Mouse (Mus musculus) lung, embryonic 15.5 days (tissue): Measurements from ENCODE around the gene Rapgef5. TPM values are rescaled to one million over a fixed set of nuclear protein-coding genes. Genes with fewer than 3 reads are reported as not detected.

Experiments
- ATAC-seq: fragments of 200-750 bp; cut with Nextera tagmentation; 2 replicates; pipeline ENCODE4 v1.8.0; 2017; ENCODE audit warnings: moderate number of reproducible peaks, borderline replicate concordance; ENCODE audit not compliant: low FRiP score, low TSS enrichment; ENCODE audit errors: extremely low read depth
- H3K27ac ChIP-seq: fragments of 300-500 bp; sonication (generic); 2 replicates; pipeline ENCODE4 v1.5.1; 2015; ENCODE audit warnings: moderate library complexity, mild to moderate bottlenecking, inconsistent platforms
- H3K27me3 ChIP-seq: fragments of 300-500 bp; sonication (generic); 2 replicates; pipeline ENCODE4 v1.6.1; 2015; ENCODE audit warnings: inconsistent platforms
- H3K36me3 ChIP-seq: fragments of 300-500 bp; sonication (generic); 2 replicates; pipeline ENCODE4 v1.6.1; 2015; ENCODE audit warnings: inconsistent platforms
- H3K4me1 ChIP-seq: fragments of 300-500 bp; sonication (generic); 2 replicates; pipeline ENCODE4 v1.6.1; 2015; ENCODE audit warnings: inconsistent platforms
- H3K4me2 ChIP-seq: fragments of 300-500 bp; sonication (generic); 2 replicates; pipeline ENCODE4 v1.6.1; 2015; ENCODE audit warnings: inconsistent platforms, mild to moderate bottlenecking, moderate library complexity
- H3K4me3 ChIP-seq: fragments of 300-500 bp; sonication (generic); 2 replicates; pipeline ENCODE4 v1.5.1; 2015; ENCODE audit warnings: mild to moderate bottlenecking, inconsistent platforms
- H3K9ac ChIP-seq: fragments of 300-500 bp; sonication (generic); 2 replicates; pipeline ENCODE4 v1.6.1; 2015; ENCODE audit warnings: inconsistent platforms
- H3K9me3 ChIP-seq: fragments of 300-500 bp; sonication (generic); 2 replicates; pipeline ENCODE4 v1.6.1; 2016; ENCODE audit warnings: inconsistent platforms
- WGBS: fragments of 180-500 bp; shearing (Covaris S2); methylation state at CpG from one replicate; pipeline ENCODE4 v1.1.7; 2015; 5-methylcytosine and 5-hydroxymethylcytosine counted together
- polyA plus RNA-seq: library from polyadenylated mRNA; unstranded; fragments of >200 nt; fragmentation: Nextera tagmentation; extraction: Ambion mirVana; gene quantifications from 2 replicates; pipeline ENCODE4 v1.2.1, GENCODE M21; 2015

The Rapgef5 gene
- polyA plus RNA-seq, 1 experiment from 2014 or later: 25.3 TPM

DNA sequence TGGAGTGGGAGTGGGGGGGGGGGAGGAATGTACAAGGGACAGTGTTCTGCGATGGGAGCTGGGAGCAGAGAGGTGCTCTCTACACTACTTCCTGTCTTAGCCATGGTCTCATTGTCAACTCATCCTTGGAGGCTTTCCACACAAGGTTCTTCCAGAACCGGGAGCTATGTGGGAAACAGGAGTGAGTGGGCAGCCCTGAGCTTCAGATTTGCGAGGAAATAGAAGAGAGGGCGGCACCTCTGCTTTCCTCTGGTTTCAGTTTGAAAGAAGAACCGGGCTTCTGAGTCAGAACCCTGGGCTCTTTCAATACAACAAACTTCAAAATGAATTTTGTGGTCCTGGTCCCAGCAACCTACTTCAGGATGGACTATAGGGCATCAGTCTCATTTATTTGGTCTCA, 244.1 kb downstream of the Rapgef5 start:
- H3K4me1 ChIP-seq: peaks cover 9% of the 10 kb centered on the region; the same call in 1 of the 2 replicates
- H3K9me3 ChIP-seq: no peaks in the 10 kb centered on the region
- WGBS: 77% methylated on average over 5 of the region's 5 CpGs
- ATAC-seq: no peak
- H3K27me3 ChIP-seq: no peaks in the 10 kb centered on the region
- H3K4me2 ChIP-seq: no peak overlapping the region
- no peak overlapping the region for H3K9ac ChIP-seq
- peaks cover 8% of the 10 kb centered on the region; the same call in 1 of the 2 replicates for H3K36me3 ChIP-seq
- no peak overlapping the region for H3K27ac ChIP-seq
- H3K4me3 ChIP-seq: no peak overlapping the region

DNA sequence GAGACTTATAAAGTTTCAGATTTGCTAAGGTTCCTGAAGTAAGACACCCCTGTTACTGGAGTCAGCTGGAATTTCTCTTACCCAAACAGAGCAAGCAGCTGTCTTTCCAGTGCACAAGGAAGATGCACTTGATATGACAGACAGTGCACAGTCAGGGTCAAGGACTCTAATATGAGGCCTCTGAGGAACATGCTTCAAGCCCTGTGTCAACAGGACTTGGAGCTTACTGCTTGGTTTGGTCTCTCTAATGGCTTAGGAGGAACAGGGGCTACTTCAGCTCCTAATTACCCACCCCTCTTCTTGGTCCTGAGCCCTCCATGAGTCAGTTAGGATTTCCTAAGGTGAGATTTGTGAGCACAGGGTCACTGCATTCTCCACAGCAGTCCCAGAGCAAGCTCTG, 244.6 kb downstream of the Rapgef5 start:
- H3K9me3 ChIP-seq: no peaks in the 10 kb centered on the region
- peaks cover 8% of the 10 kb centered on the region; the same call in 1 of the 2 replicates for H3K36me3 ChIP-seq
- H3K4me2 ChIP-seq: no peak overlapping the region
- no peak overlapping the region for H3K4me3 ChIP-seq
- no peak overlapping the region for H3K9ac ChIP-seq
- no peaks in the 10 kb centered on the region for H3K27me3 ChIP-seq
- ATAC-seq: no peak
- H3K4me1 ChIP-seq: peaks cover 5% of the 10 kb centered on the region; the same call in 1 of the 2 replicates
- H3K27ac ChIP-seq: no peak overlapping the region

GRCm38 (mm10) chr12:117761698-117762097, 245.4 kb downstream of the Rapgef5 start:
- H3K4me3 ChIP-seq: no peak overlapping the region
- peaks cover 2% of the 10 kb centered on the region; the same call in 1 of the 2 replicates for H3K4me1 ChIP-seq
- no peaks in the 10 kb centered on the region; the same call in 1 of the 2 replicates for H3K36me3 ChIP-seq
- H3K4me2 ChIP-seq: no peak overlapping the region
- no peaks in the 10 kb centered on the region for H3K9me3 ChIP-seq
- H3K27ac ChIP-seq: no peak overlapping the region
- 17% methylated on average over 1 of the region's 1 CpGs for WGBS
- H3K27me3 ChIP-seq: no peaks in the 10 kb centered on the region
- H3K9ac ChIP-seq: no peak overlapping the region
- ATAC-seq: no peak

GRCm38 (mm10) chr12:117763247-117763646, 247.0 kb downstream of the Rapgef5 start:
- Histone ChIP-seq H3K9ac (no peak overlapping the region), H3K27me3 (no peaks in the 10 kb centered on the region), H3K27ac (peak overlapping the region; percentile 63; the same call in 1 of the 2 replicates), H3K36me3 (no peaks in the 10 kb centered on the region), H3K4me3 (no peak overlapping the region), H3K9me3 (no peaks in the 10 kb centered on the region), H3K4me1 (peaks cover 2% of the 10 kb centered on the region; the same call in 1 of the 2 replicates), H3K4me2 (no peak overlapping the region)
- 67% methylated on average over 3 of the region's 3 CpGs for WGBS
- peak; percentile 33; the same call in 1 of the 2 replicates for ATAC-seq

DNA sequence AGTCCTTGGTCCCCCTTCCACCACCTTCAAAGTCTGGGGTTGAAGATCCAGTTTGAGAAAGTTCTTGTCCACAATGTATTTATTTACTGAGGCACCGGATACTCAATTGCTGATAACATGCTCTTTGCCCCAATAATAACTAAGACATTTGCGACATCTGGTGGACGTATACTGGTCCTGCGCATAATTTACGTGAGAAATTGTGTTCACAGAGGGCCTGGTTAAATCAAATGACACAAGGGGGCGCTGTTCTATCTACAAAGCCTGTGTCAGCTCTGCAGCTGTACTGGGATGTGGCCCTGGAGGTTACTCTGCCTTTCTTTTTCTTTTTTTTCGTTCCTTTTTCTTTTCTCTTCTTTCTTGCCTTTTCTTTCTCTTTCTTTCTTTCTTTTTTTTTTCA, 248.6 kb downstream of the Rapgef5 start:
- H3K27ac ChIP-seq: no peak overlapping the region
- WGBS: 5% methylated on average over 7 of the region's 7 CpGs
- H3K4me3 ChIP-seq: no peak overlapping the region
- no peak overlapping the region for H3K4me2 ChIP-seq
- no peak overlapping the region for H3K9ac ChIP-seq
- ATAC-seq: no peak
- peaks cover 2% of the 10 kb centered on the region; the same call in 1 of the 2 replicates for H3K4me1 ChIP-seq
- no peaks in the 10 kb centered on the region for H3K36me3 ChIP-seq
- H3K27me3 ChIP-seq: no peaks in the 10 kb centered on the region
- no peaks in the 10 kb centered on the region for H3K9me3 ChIP-seq

DNA sequence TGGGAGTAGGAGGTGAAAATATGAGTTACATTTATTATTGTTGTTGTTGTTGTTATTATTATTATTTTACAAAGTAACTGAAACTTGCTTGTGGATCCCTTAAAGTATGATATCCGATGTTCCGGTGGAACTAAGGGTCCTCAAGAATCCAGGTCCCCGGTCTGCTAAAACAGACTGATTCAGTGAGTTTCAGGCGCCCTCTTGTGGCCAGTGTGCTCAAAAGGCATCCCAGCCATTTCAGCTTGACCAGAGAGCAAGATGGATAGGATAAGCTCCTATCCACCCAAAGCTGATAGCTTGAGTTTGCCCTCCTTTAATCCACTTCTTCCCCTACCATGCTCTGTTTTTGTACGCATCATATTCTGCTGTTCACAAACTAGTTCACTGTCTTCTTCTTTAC, 252.8 kb downstream of the Rapgef5 start:
- no peaks in the 10 kb centered on the region for H3K9me3 ChIP-seq

DNA sequence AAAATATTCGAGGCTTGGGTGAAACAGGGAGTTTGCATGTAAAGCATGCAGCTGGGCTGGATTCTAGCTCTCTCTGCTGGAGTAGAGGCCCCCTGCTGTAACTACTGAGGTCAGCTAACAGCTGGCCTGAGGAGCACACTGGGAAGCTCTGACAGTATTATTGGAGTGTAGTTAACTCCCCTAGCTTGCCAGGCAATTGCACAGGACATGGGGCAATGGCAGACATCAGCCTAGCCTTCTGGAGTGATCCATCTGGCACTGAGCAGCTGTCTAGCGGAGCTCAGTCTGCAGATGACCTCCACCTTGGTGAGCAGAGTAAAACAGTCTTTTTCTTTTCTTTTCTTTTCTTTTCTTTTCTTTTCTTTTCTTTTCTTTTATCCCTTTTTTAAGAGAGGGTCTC, 253.9 kb downstream of the Rapgef5 start:
- Histone ChIP-seq H3K9ac (no peak overlapping the region), H3K4me2 (no peak overlapping the region), H3K27ac (no peak overlapping the region), H3K9me3 (no peaks in the 10 kb centered on the region), H3K27me3 (no peaks in the 10 kb centered on the region), H3K36me3 (no peaks in the 10 kb centered on the region), H3K4me3 (no peak overlapping the region), H3K4me1 (no peaks in the 10 kb centered on the region)
- WGBS: 51% methylated on average over 2 of the region's 2 CpGs
- no peak for ATAC-seq

More for the DNA sequence above, 252.8 kb downstream of the Rapgef5 start:
- no peaks in the 10 kb centered on the region for H3K4me1 ChIP-seq
- no peaks in the 10 kb centered on the region for H3K27me3 ChIP-seq
- no peak overlapping the region for H3K27ac ChIP-seq
- no peaks in the 10 kb centered on the region for H3K36me3 ChIP-seq
- H3K9ac ChIP-seq: no peak overlapping the region
- 6% methylated on average over 5 of the region's 5 CpGs for WGBS
- H3K4me2 ChIP-seq: no peak overlapping the region
- no peak overlapping the region for H3K4me3 ChIP-seq
- ATAC-seq: no peak

DNA sequence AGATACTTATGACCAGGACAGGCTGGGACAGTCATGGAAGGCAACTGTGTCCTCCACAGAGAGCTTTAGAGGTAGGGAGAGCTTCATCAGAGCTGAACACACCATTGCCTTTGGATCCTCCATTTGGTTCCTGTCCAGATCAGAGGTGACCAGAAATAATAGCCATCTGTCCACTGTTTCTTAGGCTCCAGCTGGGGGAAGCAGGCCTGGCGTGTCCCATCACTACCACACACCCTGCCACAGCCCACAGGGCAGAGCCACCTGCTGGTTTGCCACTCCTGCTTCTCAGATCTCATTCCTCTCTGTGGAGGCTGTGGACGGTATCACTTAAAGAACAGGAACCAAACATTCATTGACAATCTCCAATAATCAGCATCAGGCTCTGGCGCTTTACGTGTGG, 254.9 kb downstream of the Rapgef5 start:
- no peaks in the 10 kb centered on the region for H3K27me3 ChIP-seq
- WGBS: 80% methylated on average over 4 of the region's 4 CpGs

GRCm38 (mm10) chr12:117772638-117773037, 256.4 kb downstream of the Rapgef5 start:
- Histone ChIP-seq H3K4me2 (no peak overlapping the region), H3K27ac (no peak overlapping the region), H3K9me3 (no peaks in the 10 kb centered on the region), H3K36me3 (no peaks in the 10 kb centered on the region), H3K4me1 (no peaks in the 10 kb centered on the region), H3K27me3 (no peaks in the 10 kb centered on the region), H3K9ac (no peak overlapping the region), H3K4me3 (no peak overlapping the region)
- 2% methylated on average over 2 of the region's 2 CpGs for WGBS
- no peak for ATAC-seq

More for the DNA sequence above, 254.9 kb downstream of the Rapgef5 start:
- no peak for ATAC-seq
- Histone ChIP-seq H3K4me1 (no peaks in the 10 kb centered on the region), H3K9me3 (no peaks in the 10 kb centered on the region), H3K9ac (no peak overlapping the region), H3K36me3 (no peaks in the 10 kb centered on the region), H3K27ac (no peak overlapping the region), H3K4me2 (no peak overlapping the region), H3K4me3 (no peak overlapping the region)

- no peak overlapping the region for H3K4me2 ChIP-seq
- H3K27ac ChIP-seq: no peak overlapping the region
- no peak overlapping the region for H3K9ac ChIP-seq
- no peaks in the 10 kb centered on the region for H3K27me3 ChIP-seq
- H3K9me3 ChIP-seq: no peaks in the 10 kb centered on the region
- H3K4me3 ChIP-seq: no peak overlapping the region
- no peaks in the 10 kb centered on the region for H3K4me1 ChIP-seq
- ATAC-seq: no peak
- no peaks in the 10 kb centered on the region for H3K36me3 ChIP-seq
- 46% methylated on average over 5 of the region's 5 CpGs for WGBS
Observed at GRCm38 (mm10) chr12:117776841-117777240, 260.6 kb downstream of the Rapgef5 start.

GRCm38 (mm10) chr12:117781360-117781759, 265.1 kb downstream of the Rapgef5 start:
- Histone ChIP-seq H3K27ac (no peak overlapping the region), H3K9ac (no peak overlapping the region), H3K4me1 (no peaks in the 10 kb centered on the region), H3K4me3 (no peak overlapping the region), H3K4me2 (no peak overlapping the region), H3K9me3 (no peaks in the 10 kb centered on the region), H3K27me3 (no peaks in the 10 kb centered on the region), H3K36me3 (no peaks in the 10 kb centered on the region)
- no peak for ATAC-seq
- WGBS: 16% methylated on average over 2 of the region's 2 CpGs

DNA sequence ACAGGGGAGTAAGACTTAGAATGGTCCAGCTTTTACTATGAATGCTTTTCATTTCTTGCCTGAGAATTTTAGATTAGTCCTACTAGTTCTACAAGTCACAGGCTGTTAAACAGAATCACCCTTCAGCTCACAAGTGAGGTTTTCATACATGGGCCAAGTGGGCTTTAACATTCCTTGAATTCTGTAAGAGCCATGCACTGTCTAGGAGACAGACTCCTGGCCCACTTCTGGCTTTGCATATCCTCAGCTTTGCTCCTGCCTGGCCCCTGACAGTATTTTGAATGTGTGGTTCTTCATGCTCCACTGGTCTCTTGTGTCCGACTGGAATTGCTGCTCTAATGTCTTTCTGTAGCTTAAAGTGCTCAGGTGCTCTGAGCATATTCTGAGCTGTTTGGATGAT, 267.1 kb downstream of the Rapgef5 start:
- H3K27me3 ChIP-seq: no peaks in the 10 kb centered on the region
- H3K36me3 ChIP-seq: no peaks in the 10 kb centered on the region
- no peak overlapping the region for H3K4me3 ChIP-seq
- no peak overlapping the region for H3K4me2 ChIP-seq
- H3K9me3 ChIP-seq: no peaks in the 10 kb centered on the region
- no peak overlapping the region for H3K9ac ChIP-seq
- H3K4me1 ChIP-seq: no peaks in the 10 kb centered on the region
- 44% methylated on average over 1 of the region's 1 CpGs for WGBS
- no peak overlapping the region for H3K27ac ChIP-seq
- no peak for ATAC-seq

DNA sequence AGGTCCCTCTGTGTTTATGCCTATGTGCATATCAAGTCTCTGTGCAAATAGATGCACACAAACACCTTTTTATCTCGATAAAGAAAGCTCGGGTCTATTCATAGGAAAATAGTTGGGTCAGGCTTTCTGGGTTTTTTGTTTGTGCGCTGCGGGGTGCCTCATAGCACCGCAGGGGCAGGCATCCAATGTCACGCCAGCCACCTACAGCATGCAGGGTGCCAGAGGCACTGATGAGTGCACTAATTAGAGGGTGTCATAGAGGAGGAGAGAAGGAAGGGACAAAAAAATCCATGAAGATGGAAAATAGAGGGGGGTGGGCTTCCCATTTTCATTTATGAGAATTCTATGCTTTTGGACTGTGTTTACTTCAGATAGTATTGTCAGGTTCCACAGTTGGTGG, 270.3 kb downstream of the Rapgef5 start:
- WGBS: 46% methylated on average over 6 of the region's 6 CpGs
- H3K4me2 ChIP-seq: no peak overlapping the region
- ATAC-seq: no peak

More for the DNA sequence above, 270.3 kb downstream of the Rapgef5 start:
- Histone ChIP-seq H3K9ac (no peak overlapping the region), H3K4me1 (no peaks in the 10 kb centered on the region), H3K27ac (no peak overlapping the region), H3K27me3 (no peaks in the 10 kb centered on the region), H3K36me3 (no peaks in the 10 kb centered on the region), H3K4me3 (no peak overlapping the region), H3K9me3 (no peaks in the 10 kb centered on the region)
